Mouse (Mus musculus) embryonic facial prominence, embryonic 15.5 days (tissue): ENCODE data around the gene Shisa4. TPM values are rescaled to one million over a fixed set of nuclear protein-coding genes. Genes with fewer than 3 reads are reported as not detected.

ENCODE experiments used
- ATAC-seq: fragments of 200-750 bp; cut with Nextera tagmentation; 2 replicates; pipeline ENCODE4 v1.8.0; 2017; ENCODE audit warnings: low read depth, moderate TSS enrichment; ENCODE audit not compliant: insufficient number of reproducible peaks, low FRiP score, low TSS enrichment
- H3K27ac ChIP-seq: fragments of 300-500 bp; sonication (generic); replicated peaks from 2 replicates; pipeline ENCODE4 v1.5.1; 2015; ENCODE audit warnings: mild to moderate bottlenecking, inconsistent platforms
- H3K27me3 ChIP-seq: fragments of 300-500 bp; sonication (generic); 2 replicates; pipeline ENCODE4 v1.6.1; 2015; ENCODE audit warnings: inconsistent platforms
- H3K36me3 ChIP-seq: fragments of 300-500 bp; sonication (generic); 2 replicates; pipeline ENCODE4 v1.6.1; 2015; ENCODE audit warnings: mild to moderate bottlenecking, inconsistent platforms
- H3K4me1 ChIP-seq: fragments of 300-500 bp; sonication (generic); 2 replicates; pipeline ENCODE4 v1.6.1; 2015; ENCODE audit warnings: inconsistent platforms
- H3K4me2 ChIP-seq: fragments of 300-500 bp; sonication (generic); replicated peaks from 2 replicates; pipeline ENCODE4 v1.6.1; 2015; ENCODE audit warnings: mild to moderate bottlenecking, inconsistent platforms
- H3K4me3 ChIP-seq: fragments of 300-500 bp; sonication (generic); replicated peaks from 2 replicates; pipeline ENCODE4 v1.5.1; 2015; ENCODE audit warnings: mild to moderate bottlenecking, inconsistent platforms
- H3K9ac ChIP-seq: fragments of 300-500 bp; sonication (generic); 2 replicates; pipeline ENCODE4 v1.6.1; 2015; ENCODE audit warnings: inconsistent platforms
- H3K9me3 ChIP-seq: fragments of 300-500 bp; sonication (generic); replicated peaks from 2 replicates; pipeline ENCODE4 v1.6.1; 2016; ENCODE audit warnings: inconsistent platforms
- WGBS: fragments of 180-500 bp; shearing (Covaris S2); methylation state at CpG from one replicate; pipeline ENCODE4 v1.1.7; 2015; 5-methylcytosine and 5-hydroxymethylcytosine counted together
- polyA plus RNA-seq: library from polyadenylated mRNA; unstranded; fragments of >200 nt; fragmentation: Nextera tagmentation; extraction: Ambion mirVana; gene quantifications from 2 replicates; pipeline ENCODE4 v1.2.1, GENCODE M21; 2015

The Shisa4 gene
- polyA plus RNA-seq, 1 experiment from 2014 or later, result 30.8 TPM

GRCm38 (mm10) chr1:135325934-135326333 lies 49.1 kb downstream of the Shisa4 start:
- WGBS, result 88% methylated on average over 2 of the region's 2 CpGs
- no peaks in the 10 kb centered on the region for H3K36me3 ChIP-seq
- H3K27ac ChIP-seq, result no peak overlapping the region
- H3K4me1 ChIP-seq, result peaks cover 15% of the 10 kb centered on the region
- 0 out of 2 replicates have a peak, but pooled peaks cover 4% of the 10 kb centered on the region for H3K27me3 ChIP-seq
- no peak overlapping the region for H3K4me2 ChIP-seq
- no peak overlapping the region for H3K9ac ChIP-seq
- no peak for ATAC-seq
- no peak overlapping the region for H3K4me3 ChIP-seq
- no peaks in the 10 kb centered on the region for H3K9me3 ChIP-seq

DNA sequence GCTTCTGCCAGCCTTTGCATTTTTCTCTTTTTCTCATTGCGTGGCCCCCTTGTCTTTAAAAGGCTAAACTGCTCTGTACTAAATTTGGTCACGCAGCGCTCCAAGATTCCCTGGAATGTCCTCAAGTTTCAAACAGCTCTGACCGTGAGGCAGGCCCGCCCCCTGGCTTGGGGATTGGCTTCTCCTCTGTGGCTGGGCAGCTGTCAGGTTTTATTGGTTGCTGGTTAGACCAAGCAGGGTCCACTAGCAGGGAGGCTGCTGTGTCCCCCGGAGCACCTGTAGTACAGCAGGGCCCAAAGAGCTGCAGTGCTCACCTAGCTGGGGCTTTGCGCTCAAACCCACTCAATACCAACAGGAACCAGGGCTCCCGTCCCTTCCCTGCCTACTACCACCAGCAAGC lies 50.5 kb downstream of the Shisa4 start, which contains the start of gene Lmod1:
TSS of gene Lmod1 (plus strand) at position 237 of the 400 bp plus-strand sequence.
- WGBS, result 15% methylated on average over 8 of the region's 8 CpGs
- peak within 1 kb of the TSS; percentile 14 for H3K4me3 ChIP-seq
- no peak within 1 kb of the TSS for H3K9ac ChIP-seq
- peaks cover 15% of the 10 kb centered on the region for H3K4me1 ChIP-seq
- ATAC-seq, result peak; percentile 81
- H3K36me3 ChIP-seq, result no peaks in the 10 kb centered on the region
- peak within 1 kb of the TSS; percentile 51; the same call in 1 of the 2 replicates for H3K27ac ChIP-seq
- H3K27me3 ChIP-seq, result 0 out of 2 replicates have a peak, but pooled peaks cover 4% of the 10 kb centered on the region
- no peaks in the 10 kb centered on the region for H3K9me3 ChIP-seq
- peak within 1 kb of the TSS; percentile 41 for H3K4me2 ChIP-seq

DNA sequence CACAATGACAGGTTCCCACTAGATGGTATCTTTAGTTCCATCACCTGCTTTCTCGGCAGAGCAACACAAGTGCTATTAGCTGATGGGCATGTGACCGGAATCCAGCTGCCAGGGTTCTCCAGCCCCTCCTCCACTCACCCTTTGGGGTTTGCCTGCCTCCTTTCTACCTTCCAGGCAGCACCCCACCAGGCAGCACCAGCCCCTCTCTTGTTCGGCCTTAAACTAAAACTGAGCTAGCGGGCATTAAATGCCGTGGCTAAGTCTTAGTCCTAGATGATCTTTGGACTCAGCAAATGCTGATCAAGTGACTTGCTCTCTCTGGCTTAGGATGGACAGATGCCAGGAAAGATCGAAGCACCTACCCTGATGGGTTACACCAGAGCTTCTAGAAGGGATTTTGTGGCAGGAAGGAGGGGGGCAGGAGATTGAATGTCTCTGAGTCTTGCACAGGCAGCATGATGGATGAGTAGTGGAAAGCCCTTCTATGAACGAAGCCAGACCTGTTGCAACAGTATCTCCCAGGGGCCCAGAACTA lies 51.6 kb downstream of the Shisa4 start:
- ATAC-seq, result no peak
- no peaks in the 10 kb centered on the region for H3K9me3 ChIP-seq
- H3K9ac ChIP-seq, result no peak overlapping the region
- 0 out of 2 replicates have a peak, but pooled peaks cover 4% of the 10 kb centered on the region for H3K27me3 ChIP-seq
- 66% methylated on average over 7 of the region's 7 CpGs for WGBS
- no peaks in the 10 kb centered on the region for H3K36me3 ChIP-seq
- peaks cover 15% of the 10 kb centered on the region for H3K4me1 ChIP-seq
- no peak overlapping the region for H3K4me3 ChIP-seq
- H3K4me2 ChIP-seq, result no peak overlapping the region
- no peak overlapping the region for H3K27ac ChIP-seq

Other genes starting within 250 kb of the Shisa4 start
- gene Ptpn7, start 242.5 kb downstream of the Shisa4 start, polyA plus RNA-seq, result 2.6 and 2.8 TPM in 2 replicates
- 77.8 and 85.7 TPM in 2 replicates for gene Arl8a, start 228.4 kb downstream of the Shisa4 start, polyA plus RNA-seq
- 0.16 TPM in 1 of 2 replicates, not detected in the other for gene Gpr37l1, start 207.6 kb downstream of the Shisa4 start, polyA plus RNA-seq
- gene Elf3, start 116.7 kb downstream of the Shisa4 start, polyA plus RNA-seq, result 26.8 and 30.2 TPM in 2 replicates
- gene Rnpep, start 91.2 kb downstream of the Shisa4 start, polyA plus RNA-seq, result 94.1 and 105 TPM in 2 replicates
- 188 and 196 TPM in 2 replicates for gene Timm17a, start 61.5 kb downstream of the Shisa4 start, polyA plus RNA-seq
- gene Lmod1, start 50.4 kb downstream of the Shisa4 start, polyA plus RNA-seq, result 1.0 TPM in 2 replicates
- gene Ipo9, start 55.3 kb upstream of the Shisa4 start, polyA plus RNA-seq, result 101 and 105 TPM in 2 replicates
- 12.5 and 13.6 TPM in 2 replicates for gene Nav1, start 232.1 kb upstream of the Shisa4 start, polyA plus RNA-seq